ENCODE assay signal across 22 mouse cellular contexts in genomic region chr10:3888510-3888909, GRCm38 (mm10).
DNase-seq lines count a peak whose midpoint lies in the region; ATAC-seq lines count a peak whose summit lies in the region.
"Had no signal": no experiment of that assay in that cellular context is flagged by ENCODE, and none has a peak within 500 bp of the region (broad histone marks: within the 10 kb centered on the region; RNA-seq: fewer than 3 reads in every experiment).

No protein-coding gene starts in this region.

- ATAC-seq in frontal cortex, adult (ENCODE audit: low TSS enrichment) = peak; percentile 50
- ATAC-seq: forebrain, embryonic 16.5 days; hindbrain, embryonic 16.5 days; midbrain, embryonic 13.5 days had no signal

- DNase-seq in frontal cortex, postnatal 25 days (ENCODE audit: low spot score in 2 of 2) = no peak
- DNase-seq in layer of hippocampus, adult 9-11 months = peak; percentile 64
- no peak for DNase-seq in layer of hippocampus, postnatal 36 days
- DNase-seq in brain, adult 2 months (ENCODE audit: low read depth, low spot score) = peak; percentile 87
- DNase-seq in telencephalon, adult 2 months (ENCODE audit: low read depth, low spot score) = peak; percentile 69
- DNase-seq in ovary, adult 18-20 months (ENCODE audit: low spot score) = no peak
- DNase-seq: adrenal gland, postnatal 14 days; cerebellum, adult 18-20 months; cerebellum, postnatal 25 days; gastrocnemius, postnatal 10 days; heart, postnatal 14 days; kidney, adult 8-10 months; liver; lung, adult 2 months; lung, postnatal 10 days; right cerebral cortex, postnatal 4 days; thymus, adult 2 months; thymus, postnatal 36 days had no signal

Comparison
In these comparisons a context has a peak if more than half of its experiments do, and no peak if none do; other contexts are left out.
1. DNase-seq: peak in layer of hippocampus, adult 9-11 months (single experiment), brain, adult 2 months (single experiment) and telencephalon, adult 2 months (single experiment); none in frontal cortex, postnatal 25 days (0 of 2), layer of hippocampus, postnatal 36 days (0 of 2) and ovary, adult 18-20 months (single experiment).